Mouse (Mus musculus): ENCODE measurements at regions not wholly inside any gene's neighbourhood (a gene's known extent, or its start where the extent isn't known, plus 50 kb on each side); places are given as distances from the start of the nearest gene placed in this dataset.

DNA sequence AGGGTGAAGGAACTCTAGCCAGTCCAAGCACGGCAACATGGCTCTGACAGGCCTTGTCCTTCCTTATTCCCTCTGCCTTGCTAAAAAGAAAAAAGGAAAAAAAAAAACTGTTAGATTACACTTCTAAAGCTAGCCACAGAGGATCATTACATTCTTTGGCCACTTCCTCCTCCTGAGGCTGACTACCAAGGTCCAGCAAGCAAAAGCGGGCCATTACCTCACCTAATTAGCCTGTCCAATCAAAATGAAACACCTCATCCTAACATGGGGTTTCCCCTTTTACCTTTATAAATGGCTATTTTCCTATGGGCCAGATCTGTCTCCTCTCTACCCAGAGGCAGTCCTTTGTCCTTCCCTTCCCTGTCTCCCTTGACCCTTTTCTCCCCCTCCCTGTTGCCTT lies 102.2 kb downstream of the Pih1h3b start:
- no peaks in the 10 kb centered on the region for H3K4me1 ChIP-seq (ENCODE audit: control insufficient read depth, insufficient read depth, low read length)
- no peaks in the 10 kb centered on the region for H3K36me3 ChIP-seq (ENCODE audit: control insufficient read depth, insufficient read depth, low read length)
- no peak overlapping the region for H3K4me2 ChIP-seq (replicated peaks; ENCODE audit: low read depth, low read length)
- H3K9me3 ChIP-seq (ENCODE audit: control insufficient read depth, low read length): no peaks in the 10 kb centered on the region
- no peaks in the 10 kb centered on the region for H3K27me3 ChIP-seq (ENCODE audit: control insufficient read depth, insufficient read depth, low read length)
- 69% methylated on average over 2 of the region's 2 CpGs for WGBS
- H3K9ac ChIP-seq (ENCODE audit: low read depth, low read length): no peak overlapping the region
- H3K27ac ChIP-seq (ENCODE audit: low read depth, low read length): no peak overlapping the region
- H3K4me3 ChIP-seq (ENCODE audit: low read length): no peak overlapping the region
- ATAC-seq (ENCODE audit: low FRiP score, low TSS enrichment): no peak

DNA sequence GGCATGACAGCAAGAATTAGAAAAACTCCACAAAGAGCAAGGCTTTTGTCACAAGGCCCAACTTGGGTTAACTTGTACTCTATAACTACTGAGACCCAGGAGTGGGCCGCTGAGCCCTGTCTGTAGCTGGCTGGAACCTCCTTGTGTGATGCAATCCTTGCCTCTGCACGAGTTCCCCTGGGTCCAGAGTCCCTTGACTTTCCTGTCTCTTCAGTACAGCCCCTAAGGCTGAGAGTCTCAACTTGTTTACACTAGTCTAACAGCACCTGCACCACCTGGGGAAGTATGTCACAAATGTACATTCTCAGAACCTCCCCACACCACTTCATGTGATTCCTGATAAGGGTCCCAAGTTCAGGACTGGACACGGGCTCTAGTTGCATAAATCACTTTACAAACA lies 103.3 kb downstream of the Pih1h3b start:
- H3K9ac ChIP-seq (ENCODE audit: low read depth, low read length): no peak overlapping the region
- WGBS: 66% methylated on average over 3 of the region's 3 CpGs
- no peaks in the 10 kb centered on the region for H3K27me3 ChIP-seq (ENCODE audit: control insufficient read depth, insufficient read depth, low read length)
- no peaks in the 10 kb centered on the region for H3K4me1 ChIP-seq (ENCODE audit: control insufficient read depth, insufficient read depth, low read length)
- no peak overlapping the region for H3K4me3 ChIP-seq (ENCODE audit: low read length)
- no peaks in the 10 kb centered on the region for H3K9me3 ChIP-seq (ENCODE audit: control insufficient read depth, low read length)
- no peaks in the 10 kb centered on the region for H3K36me3 ChIP-seq (ENCODE audit: control insufficient read depth, insufficient read depth, low read length)
- no peak overlapping the region for H3K4me2 ChIP-seq (replicated peaks; ENCODE audit: low read depth, low read length)
- H3K27ac ChIP-seq (ENCODE audit: low read depth, low read length): no peak overlapping the region
- no peak for ATAC-seq (ENCODE audit: low FRiP score, low TSS enrichment)

DNA sequence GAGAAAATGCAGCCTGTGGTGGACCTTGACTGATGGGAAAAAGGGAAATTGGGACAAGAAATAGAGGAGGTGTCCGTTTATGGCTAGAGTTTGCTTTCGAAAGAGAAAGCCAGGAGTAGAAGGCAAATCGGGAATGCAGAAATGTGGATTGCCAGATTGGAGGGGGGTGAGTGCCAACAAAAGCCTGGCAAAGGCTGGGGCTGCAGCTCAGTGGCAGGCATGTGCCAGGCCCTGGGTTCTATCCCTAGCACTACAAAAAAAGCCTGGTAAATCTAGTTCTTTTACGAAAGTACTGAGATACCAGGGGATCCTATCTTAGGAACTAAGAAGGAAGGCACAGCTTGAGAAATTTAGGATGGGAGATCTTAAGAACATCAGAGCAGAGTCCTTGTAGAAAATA lies 117.2 kb downstream of the Pih1h3b start:
- 81% methylated on average over 4 of the region's 4 CpGs for WGBS
- no peak overlapping the region for H3K4me3 ChIP-seq (ENCODE audit: low read length)
- no peaks in the 10 kb centered on the region for H3K9me3 ChIP-seq (ENCODE audit: control insufficient read depth, low read length)
- H3K27me3 ChIP-seq (ENCODE audit: control insufficient read depth, insufficient read depth, low read length): no peaks in the 10 kb centered on the region
- H3K4me1 ChIP-seq (ENCODE audit: control insufficient read depth, insufficient read depth, low read length): no peaks in the 10 kb centered on the region
- H3K36me3 ChIP-seq (ENCODE audit: control insufficient read depth, insufficient read depth, low read length): no peaks in the 10 kb centered on the region
- H3K9ac ChIP-seq (ENCODE audit: low read depth, low read length): no peak overlapping the region
- no peak overlapping the region for H3K4me2 ChIP-seq (replicated peaks; ENCODE audit: low read depth, low read length)
- no peak for ATAC-seq (ENCODE audit: low FRiP score, low TSS enrichment)
- H3K27ac ChIP-seq (ENCODE audit: low read depth, low read length): no peak overlapping the region

DNA sequence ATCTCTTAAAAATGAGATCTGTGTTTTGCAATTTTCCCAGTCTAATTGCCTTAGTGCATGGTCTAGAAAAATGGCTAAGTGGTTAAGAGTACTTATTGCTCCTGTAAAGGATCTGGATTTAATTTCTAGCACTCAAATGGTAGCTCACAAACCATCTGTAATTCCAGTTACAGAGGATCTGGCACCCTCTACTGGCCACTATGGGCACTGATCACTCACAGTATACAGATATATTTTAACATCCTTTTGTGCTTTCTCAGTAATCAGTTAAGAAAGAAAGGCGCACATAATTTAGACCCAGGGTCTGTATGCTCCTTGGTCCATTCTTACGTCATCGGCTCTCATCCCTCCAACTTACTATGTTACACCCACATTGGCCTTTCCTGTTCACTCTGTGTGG lies 120.3 kb downstream of the Pih1h3b start:
- Histone ChIP-seq H3K27ac (ENCODE audit: low read depth, low read length) (no peak overlapping the region), H3K9me3 (ENCODE audit: control insufficient read depth, low read length) (no peaks in the 10 kb centered on the region), H3K27me3 (ENCODE audit: control insufficient read depth, insufficient read depth, low read length) (no peaks in the 10 kb centered on the region; the same call in 1 of the 2 replicates), H3K4me1 (ENCODE audit: control insufficient read depth, insufficient read depth, low read length) (no peaks in the 10 kb centered on the region), H3K9ac (ENCODE audit: low read depth, low read length) (no peak overlapping the region), H3K4me2 (replicated peaks; ENCODE audit: low read depth, low read length) (no peak overlapping the region), H3K36me3 (ENCODE audit: control insufficient read depth, insufficient read depth, low read length) (no peaks in the 10 kb centered on the region), H3K4me3 (ENCODE audit: low read length) (no peak overlapping the region)
- WGBS: 98% methylated on average over 3 of the region's 3 CpGs
- no peak for ATAC-seq (ENCODE audit: low FRiP score, low TSS enrichment)

DNA sequence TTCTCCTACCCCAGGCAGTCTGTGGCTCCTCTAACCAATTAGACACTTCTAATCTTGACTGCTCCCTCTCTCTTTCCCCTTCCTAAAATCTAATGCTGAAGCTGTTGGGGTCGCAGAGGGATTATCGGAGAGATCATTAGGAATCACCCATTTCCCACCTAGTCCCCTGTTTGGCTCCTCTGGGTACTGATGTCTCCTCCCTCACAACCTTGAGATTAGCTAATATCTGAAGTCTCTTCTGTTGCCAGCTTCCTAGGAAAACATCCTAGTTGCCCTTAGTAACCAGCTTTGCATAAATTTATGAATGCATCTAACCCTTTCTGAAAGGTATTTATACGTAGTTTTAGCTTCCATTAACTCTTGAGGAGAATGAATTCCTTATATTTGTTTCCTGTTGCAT lies 138.4 kb upstream of the Frmpd3 start:
- no peak for ATAC-seq (ENCODE audit: low FRiP score, low TSS enrichment)
- 77% methylated on average over 3 of the region's 3 CpGs for WGBS

DNA sequence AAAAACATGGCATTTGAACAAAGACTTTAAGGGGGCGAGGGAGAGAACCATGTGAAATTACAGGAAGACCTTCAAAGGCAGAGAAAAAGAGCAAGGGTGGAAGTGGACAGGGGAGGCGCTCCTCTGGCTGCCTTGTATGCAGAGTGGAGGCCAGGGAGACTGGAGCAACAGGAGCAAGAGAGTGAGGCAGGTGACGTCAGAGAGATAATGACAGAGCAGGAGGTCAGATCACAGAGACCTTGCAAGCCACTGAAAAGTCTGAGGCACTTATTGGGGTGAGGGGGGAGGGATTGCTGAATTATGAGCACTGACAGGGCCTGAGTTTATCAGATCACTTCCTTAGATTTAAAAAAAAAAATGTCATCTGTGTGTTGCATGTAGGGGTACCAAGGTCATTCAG lies 133.3 kb upstream of the Frmpd3 start:
- no peaks in the 10 kb centered on the region; the same call in 1 of the 2 replicates for H3K27me3 ChIP-seq (ENCODE audit: control insufficient read depth, insufficient read depth, low read length)

More for the DNA sequence above, 138.4 kb upstream of the Frmpd3 start:
- Histone ChIP-seq H3K4me3 (ENCODE audit: low read length) (no peak overlapping the region), H3K27ac (ENCODE audit: low read depth, low read length) (no peak overlapping the region), H3K4me2 (replicated peaks; ENCODE audit: low read depth, low read length) (no peak overlapping the region), H3K4me1 (ENCODE audit: control insufficient read depth, insufficient read depth, low read length) (no peaks in the 10 kb centered on the region), H3K9me3 (ENCODE audit: control insufficient read depth, low read length) (no peaks in the 10 kb centered on the region), H3K9ac (ENCODE audit: low read depth, low read length) (no peak overlapping the region), H3K36me3 (ENCODE audit: control insufficient read depth, insufficient read depth, low read length) (no peaks in the 10 kb centered on the region), H3K27me3 (ENCODE audit: control insufficient read depth, insufficient read depth, low read length) (no peaks in the 10 kb centered on the region)

DNA sequence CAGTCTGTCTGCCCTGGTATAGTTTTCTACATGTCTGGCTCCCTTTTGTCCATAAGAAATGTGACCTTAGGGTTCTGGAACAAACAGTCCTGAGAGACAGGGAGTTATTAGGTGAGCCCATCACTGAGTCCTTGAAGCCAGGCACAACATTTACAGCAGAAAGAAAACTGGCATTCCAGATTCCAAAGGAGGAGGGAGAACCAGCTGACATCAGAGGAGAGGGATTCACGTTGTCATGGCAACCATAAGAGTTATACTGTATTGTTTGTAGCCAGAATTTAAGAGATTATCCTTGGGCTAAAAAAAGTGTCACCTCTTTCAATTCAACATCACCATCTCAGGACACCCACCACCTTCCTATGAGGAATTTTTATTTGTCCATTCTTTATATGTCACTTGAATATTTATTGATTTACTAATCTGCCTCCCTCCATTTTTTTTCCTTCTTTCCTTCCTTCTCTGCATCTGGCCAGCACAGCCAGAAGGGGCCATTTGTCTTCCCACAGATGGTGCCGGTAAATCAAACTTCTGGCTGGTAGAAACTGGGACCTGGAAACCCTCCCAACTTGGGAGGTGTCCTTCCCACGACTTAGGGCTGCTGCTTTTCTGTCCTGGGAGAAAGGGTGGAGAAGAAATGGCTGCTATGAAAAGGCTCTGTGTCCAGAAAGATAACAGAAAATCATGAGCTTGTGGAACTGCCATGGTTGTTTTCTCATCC lies 129.3 kb upstream of the Frmpd3 start:
- Histone ChIP-seq H3K4me1 (ENCODE audit: control insufficient read depth, insufficient read depth, low read length) (no peaks in the 10 kb centered on the region), H3K9ac (ENCODE audit: low read depth, low read length) (no peak overlapping the region), H3K4me2 (replicated peaks; ENCODE audit: low read depth, low read length) (no peak overlapping the region), H3K36me3 (ENCODE audit: control insufficient read depth, insufficient read depth, low read length) (no peaks in the 10 kb centered on the region), H3K27me3 (ENCODE audit: control insufficient read depth, insufficient read depth, low read length) (no peaks in the 10 kb centered on the region; the same call in 1 of the 2 replicates), H3K27ac (ENCODE audit: low read depth, low read length) (no peak overlapping the region), H3K9me3 (ENCODE audit: control insufficient read depth, low read length) (no peaks in the 10 kb centered on the region), H3K4me3 (ENCODE audit: low read length) (no peak overlapping the region)
- no peak for ATAC-seq (ENCODE audit: low FRiP score, low TSS enrichment)
- WGBS: 41% methylated on average over 3 of the region's 3 CpGs

More for the DNA sequence above, 133.3 kb upstream of the Frmpd3 start:
- Histone ChIP-seq H3K4me1 (ENCODE audit: control insufficient read depth, insufficient read depth, low read length) (no peaks in the 10 kb centered on the region), H3K36me3 (ENCODE audit: control insufficient read depth, insufficient read depth, low read length) (no peaks in the 10 kb centered on the region), H3K4me3 (ENCODE audit: low read length) (no peak overlapping the region), H3K9me3 (ENCODE audit: control insufficient read depth, low read length) (no peaks in the 10 kb centered on the region), H3K4me2 (replicated peaks; ENCODE audit: low read depth, low read length) (no peak overlapping the region), H3K27ac (ENCODE audit: low read depth, low read length) (no peak overlapping the region), H3K9ac (ENCODE audit: low read depth, low read length) (no peak overlapping the region)
- WGBS: 40% methylated on average over 3 of the region's 3 CpGs
- no peak for ATAC-seq (ENCODE audit: low FRiP score, low TSS enrichment)

DNA sequence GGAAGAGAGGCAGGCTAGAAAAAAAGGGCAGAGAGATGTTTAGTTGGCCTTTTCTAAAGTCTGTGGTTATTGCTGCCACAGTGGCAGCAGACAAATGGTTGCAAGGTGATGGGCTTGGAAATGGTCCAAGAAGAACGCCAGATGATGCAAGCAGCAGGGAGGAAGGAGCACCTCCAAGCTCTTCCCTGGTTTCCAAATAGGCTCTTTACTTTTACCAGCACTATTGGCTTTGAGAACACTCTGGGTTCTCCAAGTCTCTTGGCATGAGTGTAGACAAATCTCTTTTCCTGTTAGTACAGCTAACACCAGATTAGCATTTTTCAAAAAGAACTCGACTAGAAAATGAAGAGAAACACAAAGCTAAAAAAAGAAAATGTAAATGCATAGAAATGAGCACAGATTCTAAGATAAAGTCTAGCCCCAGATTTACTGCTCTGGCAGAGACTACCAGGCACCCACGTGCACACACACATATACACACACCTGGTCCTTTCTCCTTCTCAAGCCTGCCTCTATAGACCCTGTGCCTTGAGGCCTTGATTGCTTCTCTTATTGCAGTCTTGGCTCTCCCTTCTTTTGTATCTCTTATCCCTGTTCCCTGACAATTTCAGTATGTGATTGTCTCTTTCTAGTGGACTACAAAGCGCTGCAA lies 127.7 kb upstream of the Frmpd3 start:
- H3K27ac ChIP-seq (ENCODE audit: low read depth, low read length): no peak overlapping the region
- 57% methylated on average over 4 of the region's 4 CpGs for WGBS
- H3K9me3 ChIP-seq (ENCODE audit: control insufficient read depth, low read length): no peaks in the 10 kb centered on the region
- no peak overlapping the region for H3K9ac ChIP-seq (ENCODE audit: low read depth, low read length)
- no peaks in the 10 kb centered on the region; the same call in 1 of the 2 replicates for H3K27me3 ChIP-seq (ENCODE audit: control insufficient read depth, insufficient read depth, low read length)
- H3K4me1 ChIP-seq (ENCODE audit: control insufficient read depth, insufficient read depth, low read length): no peaks in the 10 kb centered on the region
- H3K36me3 ChIP-seq (ENCODE audit: control insufficient read depth, insufficient read depth, low read length): no peaks in the 10 kb centered on the region
- H3K4me2 ChIP-seq (replicated peaks; ENCODE audit: low read depth, low read length): no peak overlapping the region
- no peak for ATAC-seq (ENCODE audit: low FRiP score, low TSS enrichment)
- no peak overlapping the region for H3K4me3 ChIP-seq (ENCODE audit: low read length)

DNA sequence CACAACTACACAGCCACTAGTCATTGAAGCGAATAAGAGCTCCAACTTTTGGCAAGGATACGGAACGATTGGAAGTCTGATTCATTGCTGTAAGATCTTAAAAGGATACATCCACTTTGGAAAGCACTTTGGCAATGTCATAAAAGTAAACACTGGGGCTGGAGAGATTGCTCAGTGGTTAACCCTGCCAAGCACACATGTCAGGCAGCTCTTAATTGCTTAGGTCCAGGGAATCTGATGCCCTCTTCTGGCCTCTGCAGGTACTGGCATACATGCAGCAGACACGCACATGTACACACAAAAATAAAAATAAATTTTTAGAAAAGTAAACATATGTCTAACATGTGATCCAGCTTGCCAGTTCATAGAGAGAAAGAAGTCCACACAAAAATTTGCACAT lies 86.3 kb upstream of the Frmpd3 start:
- no peak overlapping the region for H3K4me2 ChIP-seq (replicated peaks; ENCODE audit: low read depth, low read length)
- 79% methylated on average over 4 of the region's 4 CpGs for WGBS
- H3K36me3 ChIP-seq (ENCODE audit: control insufficient read depth, insufficient read depth, low read length): no peaks in the 10 kb centered on the region
- no peak overlapping the region for H3K27ac ChIP-seq (ENCODE audit: low read depth, low read length)
- H3K9ac ChIP-seq (ENCODE audit: low read depth, low read length): no peak overlapping the region
- no peaks in the 10 kb centered on the region for H3K9me3 ChIP-seq (ENCODE audit: control insufficient read depth, low read length)
- no peaks in the 10 kb centered on the region for H3K4me1 ChIP-seq (ENCODE audit: control insufficient read depth, insufficient read depth, low read length)
- no peak for ATAC-seq (ENCODE audit: low FRiP score, low TSS enrichment)
- H3K27me3 ChIP-seq (ENCODE audit: control insufficient read depth, insufficient read depth, low read length): no peaks in the 10 kb centered on the region; the same call in 1 of the 2 replicates
- no peak overlapping the region for H3K4me3 ChIP-seq (ENCODE audit: low read length)

All from kidney, embryonic 14.5 days (tissue).